Mouse (Mus musculus) MEL (cell line): ENCODE measurements around the gene Hist1h3a. TPM values are rescaled to one million over a fixed set of nuclear protein-coding genes. Genes with fewer than 3 reads are reported as not detected.
A peak's percentile ranks its signal among the peaks of the same experiment; 100 is the strongest.
"Not testable (repeated sequence)": the region's sequence is repeated elsewhere in the genome, so short reads cannot be mapped to it uniquely, and the experiment has no call there.

Source experiments
- DNase-seq: peaks from one replicate; pipeline ENCODE4 v3.0.0; 2011; ENCODE audit warnings: low read depth, low spot score
- H3K27ac ChIP-seq: 2 replicates; pipeline ENCODE4 v1.5.1; 2012; ENCODE audit warnings: low read depth, mild to moderate bottlenecking, control low read depth, low read length, moderate library complexity; ENCODE audit not compliant: control insufficient read depth
- H3K27me3 ChIP-seq, 2 experiments: fragments of 150-350 bp in 1 of 2; sonication (generic) in 1 of 2; 2 replicates each; pipeline ENCODE4 v1.6.1; 2012; ENCODE audit warnings: low read length in 2 of 2, mild to moderate bottlenecking in 2 of 2, improper control_type of control experiment in 1 of 2, moderate library complexity in 1 of 2; ENCODE audit not compliant: insufficient read depth in 2 of 2, control insufficient read depth in 1 of 2
- H3K36me3 ChIP-seq, 2 experiments: 2 replicates each; pipeline ENCODE4 v1.6.1; 2012 to 2014; ENCODE audit warnings: low read length in 2 of 2, improper control_type of control experiment in 1 of 2, inconsistent platforms in 1 of 2, mild to moderate bottlenecking in 1 of 2; ENCODE audit not compliant: insufficient read depth in 2 of 2, control insufficient read depth in 1 of 2
- H3K4me1 ChIP-seq, 2 experiments: fragments of 150-350 bp in 1 of 2; sonication (generic) in 1 of 2; 2 replicates each; pipeline ENCODE4 v1.6.1; 2012; ENCODE audit warnings: low read length in 2 of 2, improper control_type of control experiment in 1 of 2, mild to moderate bottlenecking in 1 of 2; ENCODE audit not compliant: insufficient read depth in 2 of 2, control insufficient read depth in 1 of 2
- H3K4me3 ChIP-seq, 2 experiments: fragments of 150-350 bp in 1 of 2; sonication (generic) in 1 of 2; 2 replicates each; pipeline ENCODE4 v1.5.1; 2012; ENCODE audit warnings: low read depth in 2 of 2, low read length in 2 of 2, mild to moderate bottlenecking in 2 of 2, moderate library complexity in 2 of 2, control low read depth in 1 of 2, improper control_type of control experiment in 1 of 2; ENCODE audit not compliant: control insufficient read depth in 1 of 2, insufficient read depth in 1 of 2
- H3K79me2 ChIP-seq: 2 replicates; pipeline ENCODE4 v1.6.1; 2012; ENCODE audit warnings: mild to moderate bottlenecking, low read length, moderate library complexity; ENCODE audit not compliant: control insufficient read depth, poor library complexity, insufficient read depth
- H3K9ac ChIP-seq: 2 replicates; pipeline ENCODE4 v1.6.1; 2012; ENCODE audit warnings: low read depth, mild to moderate bottlenecking, control low read depth, low read length, moderate library complexity; ENCODE audit not compliant: control insufficient read depth, poor library complexity, severe bottlenecking
- H3K9me3 ChIP-seq: fragments of 150-350 bp; sonication (generic); replicated peaks from 2 replicates; pipeline ENCODE4 v1.6.1; 2012; ENCODE audit warnings: mild to moderate bottlenecking, low read length, improper control_type of control experiment, moderate library complexity; ENCODE audit not compliant: insufficient read depth
- CTCF ChIP-seq, 3 experiments: IDR thresholded peaks in 2 of 3; conservative IDR thresholded peaks in 1 of 3; 2 replicates each; pipeline ENCODE4 v1.5.1; 2011 to 2012; ENCODE audit warnings: low read length in 3 of 3, low read depth in 2 of 3, mild to moderate bottlenecking in 2 of 3, improper control_type of control experiment in 1 of 3, inconsistent platforms in 1 of 3, mixed read lengths in 1 of 3, moderate library complexity in 1 of 3; ENCODE audit not compliant: control insufficient read depth in 1 of 3, insufficient read depth in 1 of 3, poor library complexity in 1 of 3, severe bottlenecking in 1 of 3
- EP300 ChIP-seq, 2 experiments: IDR thresholded peaks; 2 replicates each; pipeline ENCODE4 v1.6.1; 2011; ENCODE audit warnings: improper control_type of control experiment in 2 of 2, low read length in 2 of 2, low read depth in 1 of 2, mild to moderate bottlenecking in 1 of 2
- GABPA ChIP-seq: IDR thresholded peaks from 2 replicates; pipeline ENCODE4 v1.6.1; 2012; ENCODE audit warnings: low read depth, mild to moderate bottlenecking, inconsistent platforms, low read length, improper control_type of control experiment, moderate library complexity
- HCFC1 ChIP-seq: IDR thresholded peaks from 2 replicates; pipeline ENCODE4 v1.6.1; 2012; ENCODE audit warnings: low read depth, mild to moderate bottlenecking, inconsistent platforms, low read length, improper control_type of control experiment, moderate library complexity
- MAX ChIP-seq: IDR thresholded peaks from 2 replicates; pipeline ENCODE4 v1.6.1; 2011; ENCODE audit warnings: low read length, improper control_type of control experiment
- MAZ ChIP-seq: IDR thresholded peaks from 2 replicates; pipeline ENCODE4 v1.6.1; 2012; ENCODE audit warnings: low read depth, mild to moderate bottlenecking, inconsistent platforms, low read length, improper control_type of control experiment
- MYC ChIP-seq: IDR thresholded peaks from 2 replicates; pipeline ENCODE4 v1.6.1; 2011; ENCODE audit warnings: low read depth, mild to moderate bottlenecking, low read length, improper control_type of control experiment, moderate library complexity
- NRF1 ChIP-seq: IDR thresholded peaks from 2 replicates; pipeline ENCODE4 v1.6.1; 2014; ENCODE audit warnings: low read depth, mild to moderate bottlenecking, inconsistent platforms, low read length, improper control_type of control experiment, moderate library complexity; ENCODE audit not compliant: poor library complexity, insufficient read depth, severe bottlenecking
- POLR2A ChIP-seq, 2 experiments: IDR thresholded peaks; 2 replicates each; pipeline ENCODE4 v1.6.1; 2011 to 2012; ENCODE audit warnings: low read length in 2 of 2, mild to moderate bottlenecking in 2 of 2, control low read depth in 1 of 2, improper control_type of control experiment in 1 of 2, low read depth in 1 of 2, moderate library complexity in 1 of 2; ENCODE audit not compliant: control insufficient read depth in 1 of 2, insufficient read depth in 1 of 2, poor library complexity in 1 of 2
- POLR2AphosphoS5 ChIP-seq: IDR thresholded peaks from 2 replicates; pipeline ENCODE4 v1.6.1; 2012; ENCODE audit warnings: low read depth, borderline replicate concordance, mild to moderate bottlenecking, inconsistent platforms, low read length, moderate library complexity, mixed read lengths
- RAD21 ChIP-seq: IDR thresholded peaks from 2 replicates; pipeline ENCODE4 v1.6.1; 2011; ENCODE audit warnings: mild to moderate bottlenecking, low read depth, low read length, improper control_type of control experiment
- SMC3 ChIP-seq: IDR thresholded peaks from 2 replicates; pipeline ENCODE4 v1.6.1; 2011; ENCODE audit warnings: low read depth, low read length, improper control_type of control experiment
- TAL1 ChIP-seq: IDR thresholded peaks from 2 replicates; pipeline ENCODE4 v1.6.1; 2012; ENCODE audit warnings: mild to moderate bottlenecking, inconsistent platforms, low read length, moderate library complexity, mixed read lengths
- TBP ChIP-seq: IDR thresholded peaks from 2 replicates; pipeline ENCODE4 v1.8.0; 2011; ENCODE audit warnings: low read depth, low read length, improper control_type of control experiment
- UBTF ChIP-seq: IDR thresholded peaks from 2 replicates; pipeline ENCODE4 v1.6.1; 2012; ENCODE audit warnings: low read depth, mild to moderate bottlenecking, inconsistent platforms, low read length, improper control_type of control experiment, moderate library complexity, borderline replicate concordance; ENCODE audit not compliant: insufficient read depth
- USF1 ChIP-seq: IDR thresholded peaks from 2 replicates; pipeline ENCODE4 v1.6.1; 2014; ENCODE audit warnings: low read depth, mild to moderate bottlenecking, inconsistent platforms, low read length, improper control_type of control experiment, moderate library complexity
- ZNF384 ChIP-seq: IDR thresholded peaks from 2 replicates; pipeline ENCODE4 v1.6.1; 2012; ENCODE audit warnings: low read depth, mild to moderate bottlenecking, inconsistent platforms, low read length, improper control_type of control experiment
- polyA plus RNA-seq, 2 experiments: library from polyadenylated mRNA; stranded (reverse) in 1 of 2; unstranded in 1 of 2; fragments of >175 nt in 1 of 2; fragments of >200 nt in 1 of 2; gene quantifications; 2 replicates each; pipeline versions ENCODE4 v1.2.1 to v1.2.4; 2012; ENCODE audit warnings: low replicate concordance in 2 of 2, low read depth in 1 of 2; ENCODE audit not compliant: insufficient read length in 2 of 2, insufficient read depth in 1 of 2, missing spikeins in 1 of 2
- total RNA-seq: library from RNA; depleted of rRNA; stranded (reverse); fragments of 300-350 nt; gene quantifications from 2 replicates; pipeline ENCODE4 v1.2.3, GENCODE M21; 2012

The Hist1h3a gene
- total and polyA plus RNA-seq, 3 experiments, result 6.5 to 1,097 TPM; not detected in 1

DNA sequence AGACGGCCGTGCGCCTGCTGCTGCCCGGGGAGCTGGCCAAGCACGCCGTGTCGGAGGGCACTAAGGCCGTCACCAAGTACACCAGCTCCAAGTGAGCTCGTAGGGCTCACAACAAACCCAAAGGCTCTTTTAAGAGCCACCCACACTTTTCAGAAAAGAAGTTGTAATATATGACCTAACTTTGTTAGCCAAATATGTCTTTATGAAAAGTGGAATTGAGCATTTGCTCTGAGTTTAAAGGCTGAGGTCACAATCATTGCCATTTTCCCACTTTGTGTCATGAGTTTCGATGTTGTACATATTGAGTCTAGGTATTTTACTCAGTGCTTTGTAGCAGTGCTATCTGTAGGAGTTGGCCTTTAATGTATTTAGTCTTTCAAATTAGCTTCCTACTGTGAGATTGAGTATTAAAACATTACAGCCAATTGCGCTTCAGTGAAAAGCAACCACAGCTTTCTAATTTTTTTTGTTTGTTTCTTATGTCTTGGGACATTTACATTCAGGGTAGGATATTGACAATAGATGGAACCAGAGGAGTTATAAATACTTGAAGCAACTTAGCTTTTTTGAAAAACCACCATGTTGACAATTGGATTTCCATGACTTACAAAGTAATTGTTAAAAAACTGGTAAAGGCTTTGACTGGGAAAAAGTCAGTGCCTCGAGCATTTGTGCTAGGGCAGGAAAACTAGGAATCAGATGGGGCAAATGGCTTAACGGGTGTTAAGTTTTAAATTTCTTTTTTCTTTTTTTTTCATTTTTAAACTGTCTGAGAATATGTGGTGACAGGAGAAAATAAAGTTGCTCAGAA, 14.9 kb downstream of the Hist1h3a start:
- TF ChIP-seq CTCF (IDR thresholded peaks at IDR 0.05 in 2 of 3, conservative IDR thresholded peaks at IDR 0.05 in 1 of 3; ENCODE audit: control insufficient read depth in 1 of 3, insufficient read depth in 1 of 3, low read depth in 2 of 3, low read length in 3 of 3, poor library complexity in 1 of 3, severe bottlenecking in 1 of 3) (no peak), POLR2A (IDR thresholded peaks at IDR 0.05; ENCODE audit: control insufficient read depth in 1 of 2, insufficient read depth in 1 of 2, low read depth in 1 of 2, low read length in 2 of 2, poor library complexity in 1 of 2) (peak; percentile 90 to 99), SMC3 (no peak), POLR2AphosphoS5 (peak; percentile 98; the same call in 1 of the 2 replicates)
- Histone ChIP-seq H3K27ac (peak overlapping the region; percentile 99), H3K4me3 (peak overlapping the region; percentile 2 to 17; a peak in 2 of 4 replicates), H3K4me1 (peaks cover 0 to 16% of the 10 kb centered on the region in 2 experiments; a peak in 2 of 4 replicates), H3K27me3 (no peaks in the 10 kb centered on the region), H3K9ac (peak overlapping the region; percentile 81), H3K9me3 (no peaks in the 10 kb centered on the region), H3K79me2 (peaks cover 1% of the 10 kb centered on the region; the same call in 1 of the 2 replicates), H3K36me3 (peaks cover 0 to 40% of the 10 kb centered on the region in 2 experiments; a peak in 2 of 4 replicates)
- peak; percentile 86 for DNase-seq

DNA sequence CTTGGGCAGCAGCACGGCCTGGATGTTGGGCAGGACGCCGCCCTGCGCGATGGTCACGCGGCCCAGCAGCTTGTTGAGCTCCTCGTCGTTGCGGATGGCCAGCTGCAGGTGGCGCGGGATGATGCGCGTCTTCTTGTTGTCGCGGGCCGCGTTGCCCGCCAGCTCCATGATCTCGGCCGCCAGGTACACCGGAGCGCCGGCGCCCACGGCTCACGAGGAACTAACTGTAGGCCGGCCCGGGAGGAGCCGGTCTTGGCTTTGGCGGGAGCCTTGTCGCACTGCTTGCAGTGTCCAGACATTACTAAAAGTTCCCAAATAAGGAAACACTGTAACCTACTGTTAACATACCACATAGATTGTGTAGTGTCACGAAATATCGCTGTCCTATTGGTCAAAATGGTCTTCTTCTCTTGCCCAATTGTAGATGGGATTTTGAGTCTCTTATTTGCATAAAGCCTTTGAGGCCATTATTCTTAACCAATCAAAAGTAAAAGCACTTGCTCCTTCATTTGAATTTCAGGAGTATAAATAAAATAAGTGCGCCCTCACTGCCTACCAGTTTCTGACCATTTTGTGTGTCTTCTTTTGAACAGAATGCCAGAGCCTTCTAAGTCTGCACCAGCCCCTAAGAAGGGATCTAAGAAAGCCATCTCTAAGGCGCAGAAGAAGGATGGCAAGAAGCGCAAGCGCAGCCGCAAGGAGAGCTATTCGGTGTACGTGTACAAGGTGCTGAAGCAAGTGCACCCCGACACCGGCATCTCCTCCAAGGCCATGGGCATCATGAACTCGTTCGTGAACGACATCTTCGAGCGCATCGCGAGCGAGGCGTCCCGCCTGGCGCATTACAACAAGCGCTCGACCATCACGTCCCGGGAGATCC, 15.7 kb downstream of the Hist1h3a start, which contains the start of gene Hist1h2bb:
Gene Hist1h2bb (plus strand): TSS at position 534 of the 880 bp plus-strand sequence.
- not testable (repeated sequence) for H3K9me3 ChIP-seq, H3K79me2 ChIP-seq, H3K27me3 ChIP-seq
- Histone ChIP-seq H3K9ac (peak within 1 kb of the TSS; percentile 96), H3K36me3 (peaks cover 0 to 46% of the 10 kb centered on the region in 2 experiments; a peak in 2 of 4 replicates), H3K4me3 (peak within 1 kb of the TSS; percentile 23 to 60; a peak in 3 of 4 replicates), H3K27ac (peak within 1 kb of the TSS; percentile 99), H3K4me1 (peaks cover 0 to 19% of the 10 kb centered on the region in 2 experiments; a peak in 2 of 4 replicates)
- TF ChIP-seq POLR2AphosphoS5 (peak; percentile 98; the same call in 1 of the 2 replicates), TBP (peak; percentile 99), POLR2A (IDR thresholded peaks at IDR 0.05; ENCODE audit: control insufficient read depth in 1 of 2, insufficient read depth in 1 of 2, low read depth in 1 of 2, low read length in 2 of 2, poor library complexity in 1 of 2) (peak in 1 of 2 experiments; percentile 98; a peak in 3 of 4 replicates), UBTF (peak; percentile 86; the same call in 1 of the 2 replicates)
- peak; percentile 96 for DNase-seq

DNA sequence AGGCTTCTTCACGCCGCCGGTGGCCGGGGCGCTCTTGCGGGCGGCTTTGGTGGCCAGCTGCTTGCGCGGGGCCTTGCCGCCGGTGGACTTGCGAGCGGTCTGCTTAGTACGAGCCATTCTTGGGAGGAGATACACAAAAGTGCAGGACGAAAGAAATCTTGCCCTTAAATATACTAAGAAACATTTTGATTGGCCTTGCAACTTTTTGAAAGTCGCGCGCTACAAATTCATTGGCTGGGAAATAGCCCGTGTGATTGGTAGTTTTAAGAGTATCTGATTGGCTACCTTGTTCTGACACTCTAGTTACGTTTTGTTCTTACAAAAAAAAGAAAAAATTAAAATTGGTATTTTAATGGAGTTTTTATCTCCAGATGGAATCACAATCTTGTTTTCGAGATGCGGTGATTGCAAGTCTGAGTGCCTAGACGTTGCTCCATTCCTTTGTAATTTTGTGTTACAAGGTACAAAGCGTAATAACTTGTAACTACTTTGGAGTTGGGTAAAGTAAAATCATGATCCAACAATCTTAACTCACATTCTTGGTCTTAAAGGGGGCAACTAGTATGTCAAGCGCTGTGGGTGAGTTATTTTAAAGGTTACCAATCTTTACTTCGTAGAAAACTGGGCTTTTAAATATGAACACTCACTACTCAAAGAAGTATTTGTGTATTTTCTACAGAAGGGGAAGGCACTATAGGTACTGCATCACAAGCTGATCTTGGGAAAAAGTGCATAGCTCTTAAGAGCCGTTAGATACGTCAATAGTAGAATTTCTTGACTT, 16.6 kb downstream of the Hist1h3a start, which contains the start of gene Hist1h3c:
Gene Hist1h3c (minus strand): TSS at position 222 of the 781 bp plus-strand sequence.
- peak; percentile 97 for DNase-seq
- peaks cover 0 to 19% of the 10 kb centered on the region in 2 experiments; a peak in 2 of 4 replicates for H3K4me1 ChIP-seq
- TF ChIP-seq ZNF384, result no peak
- no peak for TF ChIP-seq USF1
- no peak for TF ChIP-seq HCFC1
- TF ChIP-seq EP300 (IDR thresholded peaks at IDR 0.05; ENCODE audit: low read depth in 1 of 2, low read length in 2 of 2), result no peak
- TF ChIP-seq MAX, result no peak
- TF ChIP-seq MYC, result no peak
- no peak for TF ChIP-seq GABPA
- TF ChIP-seq UBTF, result peak; percentile 75; the same call in 1 of the 2 replicates
- no peak for TF ChIP-seq MAZ
- no peak for TF ChIP-seq NRF1
- TF ChIP-seq TAL1, result no peak
- no peak for TF ChIP-seq RAD21
- TF ChIP-seq POLR2A (IDR thresholded peaks at IDR 0.05; ENCODE audit: control insufficient read depth in 1 of 2, insufficient read depth in 1 of 2, low read depth in 1 of 2, low read length in 2 of 2, poor library complexity in 1 of 2), result peak; percentile 95 to 98; a peak in 3 of 4 replicates
- TF ChIP-seq TBP, result peak; percentile 99

More for the DNA sequence above, 16.6 kb downstream of the Hist1h3a start, which contains the start of gene Hist1h3c:
- Histone ChIP-seq H3K27ac (peak within 1 kb of the TSS; percentile 98), H3K36me3 (peaks cover 0 to 46% of the 10 kb centered on the region in 2 experiments; a peak in 2 of 4 replicates), H3K4me3 (peak within 1 kb of the TSS; percentile 23 to 60), H3K9me3 (no peaks in the 10 kb centered on the region), H3K9ac (peak within 1 kb of the TSS; percentile 96), H3K27me3 (no peaks in the 10 kb centered on the region), H3K79me2 (peaks cover 1% of the 10 kb centered on the region; the same call in 1 of the 2 replicates)
